Mouse (Mus musculus): Measurements from ENCODE around the gene Dbndd2.

The Dbndd2 gene

DNA sequence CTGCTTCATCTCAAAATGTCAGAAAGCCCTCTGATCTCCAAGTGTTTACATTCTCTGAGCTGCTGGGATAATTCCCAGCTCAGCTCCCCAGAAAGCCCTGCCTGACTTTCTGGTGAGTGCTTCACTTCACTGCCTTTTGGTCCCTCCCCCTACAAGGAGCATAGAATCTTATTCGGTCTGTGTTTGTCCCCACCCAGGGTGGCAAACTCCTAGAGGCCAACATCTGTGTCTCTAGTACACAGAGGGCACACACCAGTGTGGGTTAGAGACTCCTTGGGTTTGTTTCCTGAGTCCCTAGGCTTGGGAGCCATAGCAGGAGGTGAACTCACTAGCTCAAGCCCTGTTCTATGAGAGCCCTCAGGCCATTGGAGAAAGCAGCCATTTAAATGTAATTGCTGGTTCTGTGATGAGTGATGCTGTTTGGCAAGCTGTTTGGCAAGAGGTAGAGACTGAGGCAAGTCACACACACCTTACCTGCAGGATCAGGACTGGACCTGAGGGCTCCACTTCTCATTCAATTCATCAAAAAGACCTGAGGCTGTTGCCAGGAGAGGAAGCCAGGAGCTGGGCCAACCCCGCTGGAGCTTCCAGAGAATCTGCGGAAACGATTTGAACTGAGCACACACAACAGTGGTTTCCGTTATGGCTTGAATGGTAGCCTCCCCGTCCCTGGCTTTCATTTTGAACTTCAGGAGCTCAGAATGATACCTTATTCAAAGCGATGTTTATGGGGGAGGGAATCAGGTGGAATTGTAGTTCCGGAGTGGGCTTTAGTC lies 54.9 kb downstream of the Dbndd2 start:
- DNase-seq (ENCODE audit: low read depth, low spot score) = no peak

DNA sequence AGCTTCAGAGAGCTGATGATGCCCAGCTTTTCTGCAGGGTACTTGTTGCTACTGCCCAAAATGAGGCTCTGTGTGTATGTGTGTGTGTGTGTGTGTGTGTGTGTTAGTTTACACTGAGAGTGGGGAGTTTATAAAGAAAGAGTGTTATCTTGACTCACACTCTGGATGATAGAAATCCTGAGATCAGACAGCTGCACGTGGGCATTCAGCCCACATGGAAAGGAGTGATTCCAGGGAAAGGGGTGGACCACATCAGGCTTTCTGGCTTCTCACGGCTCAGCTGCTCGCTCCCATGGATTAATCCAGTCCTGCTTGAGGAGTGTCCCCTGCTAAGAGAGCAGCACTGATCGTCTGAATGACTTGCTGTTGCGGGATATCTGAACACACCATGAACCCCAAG lies 56.2 kb downstream of the Dbndd2 start:
- DNase-seq (ENCODE audit: low read depth, low spot score) = no peak

DNA sequence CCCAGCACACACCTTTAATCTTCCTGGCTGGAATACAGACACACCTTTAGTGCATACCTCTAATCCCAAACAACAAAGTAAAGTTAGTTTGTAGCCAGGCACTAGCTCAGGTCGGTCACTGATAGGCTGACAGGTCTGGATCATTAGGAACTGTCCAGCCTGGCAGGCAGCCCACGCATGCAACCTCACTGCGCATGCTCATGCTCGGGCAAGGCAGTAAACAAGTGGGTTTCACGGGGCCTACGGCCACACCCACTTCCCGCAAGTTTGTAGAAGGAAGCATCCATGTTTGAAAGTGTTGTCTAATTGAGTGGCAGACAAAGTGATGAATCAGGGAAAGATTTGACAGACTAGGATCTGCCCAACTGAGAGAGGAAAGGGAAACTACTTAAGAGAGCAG lies 56.7 kb downstream of the Dbndd2 start:
- DNase-seq (ENCODE audit: low read depth, low spot score) = no peak
